Mouse (Mus musculus) thymus, postnatal 4 days (tissue): ENCODE measurements around the gene Nhlrc4.

Source experiments
- DNase-seq: peaks from one replicate; pipeline ENCODE4 v3.0.0; 2021

Nhlrc4 gene

DNA sequence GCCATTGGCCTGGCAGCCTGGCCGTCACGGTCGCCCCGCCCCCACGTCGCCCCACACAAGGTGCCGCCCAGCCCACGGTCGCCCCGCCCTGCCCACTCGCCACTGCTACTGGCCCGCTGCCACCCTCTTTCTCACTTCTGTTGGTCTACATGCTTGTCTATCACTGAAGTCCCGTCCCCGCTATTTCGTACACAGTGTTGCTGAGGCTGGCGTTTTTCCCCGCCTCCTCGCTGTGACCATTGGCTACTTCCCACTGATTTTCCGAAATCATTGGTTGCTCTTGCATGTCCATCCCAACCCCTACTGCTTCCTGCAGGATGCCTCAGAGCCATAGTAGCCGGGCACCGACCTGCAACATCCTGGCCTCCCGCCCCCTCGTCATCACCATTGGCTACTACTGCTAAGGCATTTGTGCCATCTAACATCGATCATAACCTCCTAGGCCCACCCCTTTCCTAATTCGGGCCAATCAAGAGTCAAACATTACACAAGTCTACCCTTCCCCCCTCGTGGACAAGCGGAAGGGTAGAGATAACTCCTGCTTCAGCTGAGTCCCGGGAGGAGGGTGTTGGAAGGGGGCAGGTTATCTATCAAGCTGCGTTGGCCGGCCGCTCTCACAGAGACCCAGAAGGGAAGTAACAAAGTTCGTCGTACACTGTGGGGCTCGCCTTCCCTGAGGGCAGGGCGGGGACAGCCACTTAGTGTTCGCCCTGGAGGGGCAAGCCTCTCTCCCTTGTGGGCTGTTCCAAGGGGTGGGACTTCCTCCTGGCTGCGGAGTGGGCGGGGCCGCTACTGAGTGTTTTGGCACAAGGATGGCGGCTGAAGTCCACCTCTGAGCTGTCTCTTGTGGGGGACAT, 24.7 kb downstream of the Nhlrc4 start:
- peak; percentile 100 for DNase-seq

DNA sequence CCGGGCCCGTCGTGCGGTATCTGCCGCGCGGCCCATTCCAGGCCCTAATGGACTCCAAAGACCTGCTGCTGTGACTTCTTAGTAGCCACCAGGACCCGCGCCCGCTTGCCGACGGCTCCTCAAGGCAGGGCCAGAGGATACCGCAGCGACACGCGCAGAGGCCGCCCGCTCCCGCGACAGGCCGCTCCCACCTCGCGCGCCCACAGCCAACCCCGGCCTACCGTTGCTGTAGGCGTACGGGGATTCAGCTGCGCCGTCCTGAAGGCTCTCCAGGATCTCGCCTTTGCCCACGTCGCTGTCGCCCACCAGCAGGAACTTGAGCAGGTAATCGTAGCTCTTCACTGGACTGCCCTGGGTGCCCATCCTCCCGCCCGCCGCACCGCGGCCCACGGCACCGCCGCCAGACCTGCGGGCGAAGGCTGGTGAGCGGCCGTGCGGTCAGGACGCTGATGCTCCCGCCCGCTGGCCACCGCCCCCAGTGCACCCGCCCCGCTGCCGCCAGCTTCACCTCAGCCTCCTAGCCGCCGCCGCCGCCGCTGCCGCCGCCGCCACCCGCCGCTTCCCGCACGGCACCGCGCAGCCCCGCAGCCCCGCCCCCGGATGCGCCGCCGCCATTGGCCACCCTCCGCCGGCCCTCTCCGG, 25.5 kb downstream of the Nhlrc4 start, which contains the start of gene Rab40c:
Gene Rab40c (minus strand): TSS at position 584 of the 642 bp plus-strand sequence.
- peak; percentile 73 for DNase-seq

DNA sequence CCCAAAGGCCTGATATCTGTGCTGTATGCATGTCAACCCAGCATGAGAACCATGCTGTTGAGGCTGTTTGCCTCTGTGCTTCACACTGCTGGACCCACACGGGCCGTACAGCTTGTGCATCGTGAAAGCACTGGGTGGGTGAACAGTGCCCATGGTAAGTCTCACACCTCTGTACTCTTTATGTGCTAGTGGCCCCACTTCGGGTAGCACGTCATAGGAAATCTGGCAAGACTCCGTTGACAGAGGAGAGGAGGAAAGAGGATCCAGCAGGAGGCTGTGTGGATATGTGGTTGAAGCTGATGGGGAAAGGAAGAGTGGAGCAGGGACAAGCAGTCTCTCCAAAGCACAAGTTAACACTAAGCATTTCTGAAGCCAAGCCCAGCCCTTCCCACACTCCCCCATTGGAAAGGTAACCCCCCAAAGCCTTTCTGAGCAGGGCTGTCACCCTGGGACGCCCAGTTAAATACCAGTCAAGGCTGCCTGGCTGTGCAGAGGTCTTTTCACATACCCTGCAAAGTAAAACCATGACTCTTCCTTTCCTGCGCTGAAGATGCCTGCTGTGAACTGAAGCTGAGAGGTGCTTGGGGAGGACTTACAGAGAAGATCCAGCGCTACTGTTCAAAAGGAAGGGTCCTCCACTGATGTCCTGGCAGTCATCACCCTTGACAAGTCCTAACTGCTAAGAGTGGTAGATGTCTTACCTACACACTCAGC, 26.6 kb downstream of the Nhlrc4 start:
- no peak for DNase-seq

DNA sequence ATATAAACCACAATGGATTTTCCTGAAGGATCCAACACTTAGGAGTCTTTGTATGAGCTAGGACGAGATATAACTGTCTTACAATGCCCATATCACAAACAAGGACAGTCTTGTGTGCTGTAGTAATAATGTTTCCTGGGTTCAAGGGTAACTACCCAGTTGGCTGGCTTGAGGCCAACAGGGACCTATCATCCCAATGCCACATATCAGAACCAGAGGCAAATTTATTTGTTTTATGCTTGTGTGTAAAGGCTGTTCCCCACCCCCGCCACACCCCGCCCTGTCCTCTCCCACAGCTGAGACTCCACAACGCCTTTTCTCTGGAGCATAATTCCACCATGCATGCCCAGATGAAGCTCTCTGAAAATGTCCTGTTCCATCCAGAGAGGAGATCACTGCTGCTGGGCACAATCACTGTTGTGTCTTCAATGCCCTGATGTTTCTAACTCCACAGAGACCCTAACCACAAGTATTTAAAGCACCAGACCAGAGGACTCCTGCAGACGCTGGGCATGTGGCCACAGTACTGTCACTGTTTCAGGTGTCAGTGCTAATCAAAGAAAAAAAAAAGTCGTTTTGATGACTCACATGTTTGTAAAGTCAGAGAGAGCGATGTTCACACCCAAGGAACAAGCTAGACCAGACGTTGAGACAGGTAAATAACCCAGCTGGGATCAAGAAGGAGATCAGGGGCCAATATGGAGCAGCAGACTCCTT, 27.7 kb downstream of the Nhlrc4 start:
- no peak for DNase-seq

DNA sequence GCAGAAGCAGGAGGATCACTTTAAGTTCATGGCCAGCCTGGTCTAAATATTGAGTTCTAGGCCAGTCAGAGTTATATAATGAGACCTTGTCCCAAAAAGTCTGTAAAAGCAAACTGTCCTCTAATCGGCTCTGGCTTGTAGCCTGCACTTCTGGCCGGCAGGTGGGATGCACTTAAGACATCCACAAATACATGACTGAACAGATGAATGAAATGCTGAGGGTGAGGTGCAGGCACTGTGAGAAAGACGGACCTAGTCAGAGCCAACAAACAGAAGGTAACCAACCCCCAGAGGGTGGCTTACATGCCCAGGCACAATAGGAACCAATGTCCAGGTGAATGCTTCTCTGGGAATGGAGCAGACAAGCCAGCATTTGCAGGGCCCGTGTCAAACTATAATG, 30.5 kb downstream of the Nhlrc4 start:
- no peak for DNase-seq

DNA sequence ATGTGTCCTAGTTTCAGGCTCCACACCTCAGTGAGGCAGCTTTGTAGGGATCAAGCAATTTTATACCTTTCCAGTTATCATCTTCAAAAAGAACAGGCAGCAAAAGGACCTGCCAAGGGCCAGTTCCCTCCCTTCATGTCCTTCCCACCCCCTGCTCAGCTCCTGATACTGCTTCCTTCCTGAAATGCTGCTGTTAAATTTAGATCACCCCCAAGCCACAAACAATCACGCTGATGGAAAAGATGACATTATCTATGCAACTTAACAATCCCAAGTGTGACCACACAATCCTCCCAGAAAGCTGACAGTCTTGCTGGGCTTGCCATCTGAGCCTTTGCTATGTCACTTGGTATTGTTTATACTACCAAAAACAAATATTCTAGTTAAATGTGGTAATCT, 30.9 kb downstream of the Nhlrc4 start:
- DNase-seq, result no peak

DNA sequence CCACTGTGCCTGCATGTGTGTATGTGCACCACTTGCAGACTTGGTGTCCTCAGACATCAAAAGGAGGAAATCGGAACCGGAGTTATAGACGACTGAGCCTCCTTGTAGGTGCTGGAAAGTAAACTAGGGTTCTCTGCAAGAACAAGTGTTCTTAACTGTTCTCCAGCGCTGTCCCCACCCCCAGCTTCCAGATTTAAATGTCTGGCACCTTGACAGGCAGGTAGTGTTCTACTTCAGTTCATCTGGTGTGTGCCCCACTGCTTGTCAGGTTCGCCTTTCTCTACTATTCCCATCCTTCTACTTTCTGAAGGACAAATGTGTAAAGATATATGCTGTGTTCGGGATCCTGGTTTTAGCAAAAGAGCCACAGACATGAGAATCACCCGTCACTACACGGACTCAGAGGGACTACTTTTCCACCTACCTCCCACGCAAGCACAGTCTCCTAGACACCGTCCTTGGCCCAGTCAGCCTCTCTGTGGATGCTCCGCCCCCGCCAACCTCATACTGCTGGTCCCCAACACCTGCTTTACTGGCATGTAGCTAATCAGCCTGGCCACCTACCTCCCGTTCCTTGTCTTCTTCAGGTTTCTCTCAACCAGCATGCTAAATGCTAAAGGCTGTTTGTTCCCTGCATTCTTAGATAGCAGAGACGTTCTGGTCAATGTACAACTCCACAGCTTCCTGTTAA, 31.4 kb downstream of the Nhlrc4 start:
- DNase-seq, result no peak

DNA sequence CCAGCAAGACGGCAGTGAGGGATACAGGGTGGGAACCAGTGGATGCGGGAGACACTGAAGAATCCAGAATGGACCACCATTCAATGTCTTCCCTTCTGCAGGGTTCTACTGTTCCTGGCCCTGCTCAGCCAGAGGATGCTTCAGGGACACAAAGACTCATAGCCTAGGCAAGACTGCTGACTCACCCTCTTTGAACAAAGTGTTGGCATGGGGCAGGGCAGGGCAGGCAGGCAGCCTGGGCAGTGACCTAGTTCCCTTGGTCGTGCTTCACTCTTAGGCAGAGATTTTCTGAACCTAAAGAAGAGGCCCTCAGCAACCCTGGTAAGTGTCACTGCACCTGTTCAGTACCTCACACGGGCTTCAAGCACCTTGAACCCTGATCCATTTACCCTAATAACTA, 32.9 kb downstream of the Nhlrc4 start:
- no peak for DNase-seq

DNA sequence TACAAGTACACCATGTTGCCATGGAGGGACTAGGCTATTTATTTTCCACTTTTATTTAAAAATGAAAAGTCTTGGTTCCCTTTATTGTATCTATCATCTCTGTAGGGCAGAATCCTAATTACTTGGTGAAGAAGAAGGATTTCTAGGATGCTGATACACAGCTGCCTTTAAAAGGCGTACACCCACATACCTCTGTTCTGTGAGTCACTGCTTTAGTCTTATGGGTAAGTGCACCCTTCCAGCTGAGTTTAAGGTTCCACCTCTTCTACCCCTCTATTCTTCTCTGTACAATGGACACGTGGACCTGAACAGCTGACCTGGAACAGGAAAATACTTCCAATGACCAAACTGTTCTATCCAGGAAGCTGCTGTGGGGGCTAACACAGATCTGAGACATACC, 37.1 kb downstream of the Nhlrc4 start:
- no peak for DNase-seq

DNA sequence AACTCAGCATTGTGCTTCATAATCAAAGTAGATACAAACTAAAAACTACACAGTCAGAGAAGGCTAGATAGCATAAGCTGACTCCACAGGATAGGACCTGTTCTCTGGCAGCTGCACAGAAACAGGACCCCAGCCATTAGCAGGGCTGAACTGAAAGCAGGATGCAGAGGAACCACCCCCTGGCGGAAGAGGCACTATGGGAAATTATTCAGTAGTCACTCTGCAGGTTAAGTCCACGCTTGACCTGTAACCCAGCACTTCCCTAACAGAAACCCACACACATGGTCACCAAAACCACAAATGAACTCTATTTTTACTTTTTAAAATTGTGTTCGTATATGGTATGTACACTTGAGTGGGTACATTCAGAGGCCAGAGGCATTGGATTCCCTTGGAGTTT, 41.7 kb downstream of the Nhlrc4 start:
- DNase-seq, result no peak

DNA sequence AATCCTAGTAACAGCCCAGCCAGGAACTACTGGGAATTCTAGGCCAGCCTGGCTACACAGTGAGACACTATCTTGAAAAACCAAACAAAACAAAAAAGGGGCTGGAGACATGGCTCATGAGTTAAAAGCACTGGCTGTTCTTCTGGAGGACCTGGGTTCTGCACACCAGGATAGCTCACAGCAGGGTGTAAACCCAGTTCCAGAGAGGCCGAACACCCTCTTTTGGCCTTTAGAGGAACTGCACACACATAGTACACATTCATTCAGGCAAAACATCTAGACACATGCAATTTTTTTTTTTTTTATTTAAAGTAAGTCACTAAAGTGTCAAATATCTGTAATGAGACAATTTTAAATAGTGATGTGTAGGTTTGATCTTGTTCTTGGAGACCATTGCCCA, 44.6 kb downstream of the Nhlrc4 start:
- DNase-seq, result no peak

DNA sequence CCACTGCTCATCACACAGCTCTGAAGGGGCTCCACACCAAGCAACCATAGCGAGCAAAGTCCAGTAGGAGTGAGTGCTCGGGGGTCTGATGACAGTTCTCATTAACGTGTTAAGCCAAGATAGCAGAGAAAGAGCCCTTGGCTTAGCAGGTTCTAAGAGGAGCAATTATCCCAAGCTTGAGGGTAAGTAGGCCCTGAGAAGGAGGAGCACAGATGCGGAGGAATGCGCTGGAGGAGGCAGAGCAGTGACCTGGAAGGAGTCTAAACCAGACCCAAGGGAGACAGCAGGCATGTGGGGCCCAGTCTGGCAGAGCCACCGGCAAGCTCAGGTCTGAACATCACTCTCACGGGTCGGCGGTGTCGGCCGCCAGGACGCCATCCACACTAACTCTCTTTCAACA, 48.9 kb downstream of the Nhlrc4 start:
- DNase-seq, result no peak

DNA sequence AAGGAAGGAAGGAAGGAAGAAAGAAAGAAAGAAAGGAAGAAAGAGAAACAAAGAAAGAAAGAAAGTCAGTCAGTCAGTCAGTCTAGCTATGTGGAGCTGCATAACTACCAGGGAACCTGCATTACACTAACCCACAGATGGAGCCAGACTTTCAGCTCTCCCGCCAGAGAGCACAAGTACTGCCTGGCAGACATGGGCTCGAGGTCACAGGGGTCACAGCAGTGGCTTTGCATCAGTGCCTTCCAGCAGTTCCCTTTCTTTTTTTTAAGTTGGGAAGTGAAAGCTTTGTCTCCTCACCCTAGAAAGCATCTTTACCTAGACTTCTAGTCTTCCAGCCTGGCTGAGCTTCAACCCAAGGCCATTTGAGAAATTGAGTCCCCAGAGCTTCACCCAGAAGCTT, 49.3 kb downstream of the Nhlrc4 start:
- no peak for DNase-seq

DNA sequence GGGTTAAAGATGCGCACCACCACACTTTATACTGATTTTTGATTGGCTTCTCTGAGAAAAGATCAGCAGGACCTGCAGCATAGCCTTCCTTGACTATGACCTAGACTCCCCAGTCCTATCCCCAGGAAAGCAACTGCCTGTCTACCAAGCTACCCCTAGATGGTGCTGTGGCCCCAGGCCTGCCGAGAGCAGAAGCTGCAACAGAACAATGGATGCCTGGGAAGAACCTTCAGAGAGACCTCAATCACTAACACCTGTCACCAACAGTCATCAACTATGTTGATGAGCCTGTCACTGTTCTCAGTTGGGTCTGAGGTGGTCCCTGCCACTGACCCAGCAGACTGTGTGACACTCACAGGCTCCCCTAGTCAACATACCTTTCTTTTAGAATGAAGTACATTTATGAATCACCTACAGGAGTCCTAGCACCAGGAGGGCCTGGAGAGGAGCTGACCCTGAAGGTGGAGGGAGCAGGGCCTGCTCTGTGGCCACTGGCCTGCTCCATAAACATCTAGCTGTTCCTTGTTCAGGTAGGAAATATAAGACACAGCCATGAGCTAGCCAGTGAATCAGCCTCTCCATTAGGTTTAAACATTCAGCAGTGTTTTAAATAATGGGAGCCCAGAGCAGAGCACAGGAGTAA, 50.7 kb downstream of the Nhlrc4 start:
- peak; percentile 84 for DNase-seq
